Mouse (Mus musculus) adrenal gland, adult 2 months (tissue): ENCODE results near the gene Ddx19b. TPM values are rescaled to one million over a fixed set of nuclear protein-coding genes. Genes with fewer than 3 reads are reported as not detected.
"Not testable (repeated sequence)": the region's sequence is repeated elsewhere in the genome, so short reads cannot be mapped to it uniquely, and the experiment has no call there.

Experiments used
- DNase-seq: peaks from one replicate; pipeline ENCODE4 v3.0.0; 2021
- polyA plus RNA-seq: library from polyadenylated mRNA; depleted of rRNA; stranded (reverse); fragments of >200 nt; gene quantifications from 2 replicates; pipeline ENCODE4 v1.2.3, GENCODE M21; 2012
- total RNA-seq, 2 experiments: library from RNA; stranded (reverse); gene quantifications; 2 replicates each; pipeline ENCODE4 v1.2.3; 2021

The Ddx19b gene
- total and polyA plus RNA-seq, 3 experiments = 1.3 to 11.1 (median 8.1) TPM

DNA sequence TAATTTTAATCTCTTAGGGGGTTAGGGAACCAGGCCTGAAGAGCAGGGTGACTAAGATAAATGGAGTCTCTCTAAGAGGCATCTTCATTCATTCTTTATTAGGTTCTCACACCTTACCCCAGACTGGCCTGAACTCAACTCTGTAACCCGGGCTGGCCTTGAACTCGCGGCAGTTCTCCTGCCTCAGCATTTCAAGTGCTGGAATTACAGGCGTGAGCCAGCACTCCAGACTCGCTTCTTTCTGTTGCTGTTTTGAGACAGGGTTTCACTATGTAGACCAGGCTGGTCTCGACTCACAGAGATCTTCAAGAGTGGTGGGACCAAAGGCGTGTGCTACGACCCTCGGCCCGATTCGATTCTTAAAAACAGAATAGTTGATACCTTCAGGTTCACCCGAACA lies 2.7 kb upstream of the Ddx19b start:
- no peak for DNase-seq

DNA sequence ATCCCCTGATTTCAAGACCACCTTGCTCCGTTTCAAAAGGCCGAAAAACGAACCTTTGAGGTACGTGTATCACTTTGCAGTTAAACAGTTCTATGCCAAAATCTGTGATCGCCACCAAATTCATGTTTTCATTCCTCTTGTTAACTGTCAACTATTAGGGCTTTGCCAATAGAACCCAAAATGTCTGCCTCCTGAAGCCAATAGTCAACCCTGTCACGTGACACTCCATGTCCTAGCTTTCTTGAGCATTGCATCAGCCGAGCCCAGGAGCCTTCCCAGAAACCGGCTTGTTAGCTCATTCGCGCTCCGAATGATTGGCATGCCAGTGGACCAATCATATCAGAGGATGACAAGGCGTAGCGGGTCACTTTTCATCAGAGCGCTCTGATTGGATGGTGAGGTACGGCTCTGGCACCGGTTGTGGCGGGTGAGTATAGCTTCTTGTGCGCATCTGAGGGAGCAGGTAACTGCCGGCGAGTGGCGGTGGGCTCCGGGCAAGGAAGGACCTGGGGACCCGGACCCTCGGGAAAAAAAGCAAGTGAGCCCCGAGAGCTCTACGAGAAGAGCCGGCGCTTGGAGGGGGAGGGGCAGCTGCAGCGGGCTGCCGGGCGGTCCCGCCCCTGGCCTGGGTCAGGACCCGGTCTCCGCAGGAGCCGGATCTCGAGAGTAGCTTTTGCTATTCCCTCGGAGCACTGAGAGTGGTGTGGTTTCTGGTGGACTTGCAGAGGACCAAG lies 2.1 kb upstream of the Ddx19b start:
- DNase-seq = peak; percentile 98

GRCm38 (mm10) chr8:111032916-111033315 lies 1.4 kb upstream of the Ddx19b start, which contains the start of gene Aars:
Aars (plus strand) TSS chr8:111033144.
- DNase-seq = no peak

GRCm38 (mm10) chr8:111030045-111030444 lies 1.5 kb downstream of the Ddx19b start:
- no peak for DNase-seq

DNA sequence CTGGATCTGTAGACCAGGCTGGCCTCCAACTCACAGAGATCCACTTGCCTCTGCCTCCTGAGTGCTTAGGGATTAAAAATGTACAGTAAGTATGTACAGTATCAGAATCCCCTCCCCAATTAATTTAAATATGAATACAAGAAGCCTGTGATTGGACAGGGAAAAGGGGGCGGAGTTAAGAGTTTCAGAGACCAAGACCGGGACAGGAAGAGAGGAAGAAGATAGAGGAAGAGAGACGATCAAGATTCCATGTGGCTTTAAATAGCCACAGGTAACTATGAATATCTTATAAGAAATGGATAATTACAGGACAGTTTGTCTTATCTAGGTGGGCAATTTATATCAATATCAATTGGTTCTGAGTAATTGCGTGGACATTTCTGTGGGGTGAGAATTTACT lies 2.0 kb downstream of the Ddx19b start:
- no peak for DNase-seq

DNA sequence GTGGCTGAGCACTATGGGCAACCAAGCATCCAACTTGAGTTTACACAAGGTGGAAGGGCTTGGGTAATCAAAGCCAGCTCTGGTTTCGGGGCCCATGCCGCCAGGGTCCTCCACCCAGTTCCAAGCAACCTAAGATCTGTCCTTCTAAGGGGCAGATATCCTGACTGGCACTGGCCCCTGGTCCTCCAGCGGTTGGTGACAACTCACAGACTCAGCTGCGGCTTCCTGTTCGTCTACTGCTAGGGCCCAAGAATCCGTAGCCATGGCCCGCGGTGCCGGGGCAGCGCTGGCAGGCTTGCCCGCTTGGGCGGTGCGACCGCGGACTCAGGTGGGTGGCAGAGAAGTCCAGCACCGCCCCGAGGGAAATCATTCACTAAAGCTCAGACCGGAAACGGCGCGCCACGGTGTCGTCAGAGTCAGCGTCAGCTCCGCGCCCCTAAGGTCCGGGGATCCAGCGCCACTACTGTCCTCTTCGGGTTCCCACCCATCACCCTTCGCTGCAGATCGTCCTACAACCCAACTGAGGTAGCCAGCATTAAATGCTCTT lies 4.1 kb downstream of the Ddx19b start:
- DNase-seq = peak; percentile 94

GRCm38 (mm10) chr8:111026609-111027008 lies 4.9 kb downstream of the Ddx19b start:
- DNase-seq = not testable (repeated sequence)

- DNase-seq = not testable (repeated sequence)
Observed at GRCm38 (mm10) chr8:111010230-111010991, 21.1 kb downstream of the Ddx19b start.

GRCm38 (mm10) chr8:110997547-110998531 lies 33.7 kb downstream of the Ddx19b start, which contains the start of gene Ddx19a:
Ddx19a (minus strand) TSS chr8:110997800.
- peak; percentile 92 for DNase-seq

- DNase-seq = no peak
Observed at GRCm38 (mm10) chr8:110996641-110997430, 34.7 kb downstream of the Ddx19b start.

- no peak for DNase-seq
Observed at GRCm38 (mm10) chr8:110990017-110990416, 41.5 kb downstream of the Ddx19b start.

- no peak for DNase-seq
Observed at GRCm38 (mm10) chr8:110987805-110988744, 43.5 kb downstream of the Ddx19b start.

DNA sequence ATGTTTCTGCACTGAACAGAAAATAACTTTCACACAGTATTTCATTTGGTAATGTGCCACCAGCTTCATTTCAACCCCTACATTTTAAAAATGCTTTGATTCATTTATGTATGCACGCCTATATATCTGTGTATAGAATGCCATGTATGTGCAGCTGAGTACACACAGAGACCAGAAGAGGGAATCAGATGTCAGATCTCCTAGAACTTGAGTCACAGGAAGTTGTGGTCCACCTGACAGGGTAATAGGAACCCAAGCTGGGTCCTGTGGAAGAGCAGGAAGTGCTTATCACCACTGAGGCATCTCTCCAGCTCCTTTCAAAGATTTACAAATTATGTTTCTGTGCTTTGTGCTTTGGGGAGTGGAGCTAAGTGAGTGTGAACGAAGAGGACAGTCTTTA lies 50.2 kb downstream of the Ddx19b start:
- DNase-seq = no peak

GRCm38 (mm10) chr8:110977987-110978386 lies 53.6 kb downstream of the Ddx19b start:
- not testable (repeated sequence) for DNase-seq

DNA sequence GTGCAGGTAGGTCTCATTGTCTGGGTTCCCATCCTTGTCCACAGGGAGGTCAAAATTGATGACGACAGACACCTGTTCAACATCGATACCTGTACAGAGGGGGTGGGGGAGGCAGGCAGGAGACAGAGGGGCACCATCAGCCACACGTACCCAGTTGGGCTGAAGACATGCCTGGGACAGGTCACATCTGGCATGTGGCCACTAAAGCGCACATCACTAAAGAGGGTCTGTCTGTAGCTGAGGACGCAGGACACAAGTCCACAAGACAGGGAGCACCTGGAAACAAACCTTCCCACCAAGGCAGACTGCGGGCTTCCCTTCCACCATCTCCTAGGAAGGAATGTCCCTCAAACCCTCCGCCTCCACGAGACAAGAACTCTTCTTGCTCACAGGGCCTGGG lies 55.0 kb downstream of the Ddx19b start:
- not testable (repeated sequence) for DNase-seq

DNA sequence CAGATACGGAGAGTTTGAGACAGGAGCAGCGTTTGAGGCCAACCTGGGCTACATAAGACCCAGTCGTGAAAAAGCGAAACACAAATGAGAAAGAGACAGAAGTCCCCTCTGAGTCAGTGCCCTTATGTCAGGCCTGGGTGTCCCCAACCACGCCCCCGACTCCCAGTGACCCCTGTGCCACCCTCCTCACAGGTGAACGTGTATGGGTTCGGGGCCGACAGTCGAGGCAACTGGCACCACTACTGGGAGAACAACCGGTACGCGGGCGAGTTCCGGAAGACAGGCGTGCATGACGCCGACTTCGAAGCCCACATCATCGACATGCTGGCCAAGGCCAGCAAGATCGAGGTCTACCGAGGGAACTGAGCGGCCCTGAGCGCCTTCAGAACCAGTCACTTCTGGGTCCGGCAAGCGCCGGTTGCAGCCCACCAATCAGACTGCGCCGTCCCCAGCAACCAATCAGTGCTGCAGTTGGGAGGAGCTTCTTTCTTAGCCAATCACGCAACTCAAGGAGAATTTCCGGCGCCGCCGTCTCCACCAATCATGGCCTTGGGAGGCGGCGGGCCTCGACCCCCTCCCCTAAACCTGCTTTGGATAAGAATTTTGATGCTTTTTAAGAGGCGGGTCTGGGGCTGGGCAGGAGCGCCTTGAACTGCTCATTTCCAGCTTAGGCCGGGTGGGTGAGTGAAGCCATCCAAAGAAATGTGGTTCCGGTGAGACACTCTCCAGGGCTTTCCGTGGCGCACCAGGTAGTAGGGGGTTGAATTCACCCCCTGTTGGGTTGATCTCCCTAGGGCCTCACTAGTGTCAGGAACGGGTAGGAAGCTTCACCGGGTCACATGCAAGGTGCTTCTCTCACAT lies 61.4 kb downstream of the Ddx19b start:
- DNase-seq = peak; percentile 96

DNA sequence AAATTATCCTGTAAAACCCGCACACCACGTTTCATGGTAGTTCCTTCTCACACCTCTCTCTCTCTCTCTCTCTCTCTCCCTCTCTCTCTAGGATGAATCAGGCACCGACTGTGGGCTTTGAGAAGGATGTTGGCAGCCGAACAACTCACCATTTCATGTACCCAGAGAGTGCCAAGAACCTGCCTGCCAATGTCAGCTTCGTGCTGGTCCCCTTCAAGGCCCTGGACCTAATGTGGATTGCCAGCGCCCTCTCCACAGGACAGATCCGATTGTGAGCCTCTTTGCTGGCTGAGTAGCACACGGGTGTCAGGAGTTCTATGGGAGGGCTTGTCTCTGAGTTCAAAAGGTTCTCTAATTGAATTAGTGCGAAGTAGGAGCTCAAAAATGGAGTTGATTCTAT lies 64.2 kb downstream of the Ddx19b start:
- peak; percentile 47 for DNase-seq

DNA sequence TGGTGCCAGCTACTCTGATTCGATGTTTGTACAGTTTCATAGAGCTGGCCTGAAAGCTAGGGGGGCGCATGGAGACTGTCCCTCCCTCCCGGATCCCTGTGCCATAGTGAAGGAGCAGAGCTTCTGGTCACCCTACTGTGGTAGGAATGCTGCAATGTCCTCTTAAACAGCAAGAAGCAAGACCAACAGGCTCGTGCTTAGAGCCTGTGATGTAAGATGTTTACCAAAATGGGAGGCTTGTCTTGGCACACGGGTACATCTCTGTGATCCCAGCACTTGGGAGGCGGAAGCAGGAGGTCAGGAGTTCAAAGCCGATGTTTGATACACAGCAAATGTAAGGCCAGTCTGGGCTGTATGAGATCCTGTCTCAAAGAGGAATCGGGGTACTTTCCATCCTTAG lies 65.0 kb downstream of the Ddx19b start:
- peak; percentile 43 for DNase-seq

- peak; percentile 93 for DNase-seq
Observed at GRCm38 (mm10) chr8:110965594-110965993, 66.0 kb downstream of the Ddx19b start.
